Mouse (Mus musculus) urinary bladder, postnatal 4 days (tissue): Measurements from ENCODE around the gene H2-Oa.
A peak's percentile ranks its signal among the peaks of the same experiment; 100 is the strongest.

Experiments
- DNase-seq, 2 experiments: peaks; one replicate each; pipeline ENCODE4 v3.0.0; 2021 to 2022; ENCODE audit warnings: low spot score in 2 of 2

The H2-Oa gene

DNA sequence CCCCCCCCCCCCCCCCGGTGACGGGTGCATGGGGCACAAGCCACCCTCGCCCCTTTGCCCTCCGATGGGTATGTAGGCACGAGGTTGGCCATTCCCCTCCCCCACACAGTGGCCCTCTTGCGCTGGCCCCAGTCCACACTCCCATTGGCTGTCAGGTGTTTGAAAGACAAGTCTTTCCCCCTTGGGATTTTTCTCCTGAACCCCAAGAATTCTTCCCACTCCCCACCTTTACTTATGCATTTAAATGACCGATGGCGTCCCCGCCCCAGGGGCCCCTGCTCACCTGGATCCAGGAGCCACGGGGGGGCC, 29.7 kb downstream of the H2-Oa start:
- DNase-seq = no peak

DNA sequence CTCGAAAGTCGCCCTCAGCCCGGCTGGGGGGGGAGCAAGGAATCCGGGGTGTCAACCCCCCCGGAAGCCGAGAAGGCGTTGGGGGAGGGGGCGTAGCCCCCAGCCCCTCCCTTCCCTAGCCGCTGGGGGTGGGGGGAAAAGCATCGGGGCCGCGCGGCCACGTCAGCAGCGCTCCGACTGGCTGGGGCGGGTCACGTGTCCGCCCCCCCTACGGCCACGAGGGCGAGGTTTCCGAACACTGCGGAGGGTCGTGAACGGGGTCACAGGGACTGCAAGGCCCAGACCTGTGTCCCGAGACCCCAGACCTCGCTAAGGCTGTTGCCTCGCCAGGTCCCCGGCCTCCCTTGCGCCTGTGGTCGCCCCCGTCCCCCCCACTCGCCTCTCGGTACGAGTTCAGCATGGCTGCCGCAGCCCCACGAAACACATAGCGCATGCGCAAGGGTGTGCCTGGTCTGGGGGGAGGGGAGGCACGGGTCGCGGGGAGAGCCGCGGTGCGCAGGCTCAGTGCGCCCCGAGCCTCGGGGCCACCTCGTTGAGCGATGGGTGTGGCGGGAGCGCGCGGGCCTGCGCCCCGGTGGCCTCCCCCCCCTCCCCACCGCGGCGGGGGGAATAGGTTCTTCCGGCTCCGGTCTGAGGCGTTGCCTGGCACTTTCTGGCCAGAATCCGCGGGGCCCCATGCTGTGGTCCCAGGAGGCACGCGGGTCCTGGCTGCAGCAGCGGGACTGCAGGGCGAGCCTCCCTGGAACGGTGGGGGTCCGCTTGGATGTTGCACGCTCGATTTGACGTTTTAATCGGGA, 30.2 kb downstream of the H2-Oa start, which contains the start of gene Brd2:
Gene Brd2, minus strand, starts transcription at position 447 of the 797 bp plus-strand sequence.
- DNase-seq = peak; percentile 97 to 98

DNA sequence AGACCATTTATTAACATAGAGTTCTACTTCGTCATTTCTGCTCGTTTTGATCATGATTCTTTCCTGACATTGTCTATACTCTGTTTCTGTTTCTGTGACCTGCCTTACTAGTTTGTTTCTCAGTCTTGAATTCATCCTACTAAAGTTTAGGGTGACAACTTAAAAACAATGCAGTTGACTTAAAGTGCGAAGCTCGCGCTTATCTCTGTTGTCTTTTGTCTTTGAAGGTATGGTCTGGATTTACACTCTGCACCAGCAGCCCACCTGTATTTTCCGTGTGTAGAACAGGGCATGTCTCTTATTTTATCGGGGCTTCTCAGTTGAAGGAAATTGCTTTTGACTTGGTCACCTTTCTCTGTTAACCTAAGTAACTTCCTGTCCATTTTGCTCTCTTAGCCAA, 31.0 kb downstream of the H2-Oa start:
- DNase-seq = no peak

DNA sequence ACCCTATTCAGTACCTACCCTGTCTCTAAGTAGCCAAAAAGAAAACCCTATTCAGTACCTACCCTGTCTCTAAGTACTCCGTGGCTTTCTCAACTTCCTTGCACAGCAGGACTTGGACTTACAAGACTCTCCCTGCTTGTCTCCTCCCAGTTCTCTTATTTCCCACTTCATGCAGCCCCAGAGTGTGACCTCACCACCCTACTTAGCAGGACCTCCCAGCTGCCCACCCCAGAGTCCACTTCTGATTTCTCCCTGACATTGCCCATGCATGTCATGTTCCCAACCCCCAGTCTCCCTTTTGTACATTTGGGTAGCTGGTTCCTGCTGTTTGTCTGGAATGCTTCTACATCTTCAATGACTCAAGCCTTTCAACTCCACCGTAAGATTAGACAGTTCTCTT, 31.4 kb downstream of the H2-Oa start:
- DNase-seq = no peak

DNA sequence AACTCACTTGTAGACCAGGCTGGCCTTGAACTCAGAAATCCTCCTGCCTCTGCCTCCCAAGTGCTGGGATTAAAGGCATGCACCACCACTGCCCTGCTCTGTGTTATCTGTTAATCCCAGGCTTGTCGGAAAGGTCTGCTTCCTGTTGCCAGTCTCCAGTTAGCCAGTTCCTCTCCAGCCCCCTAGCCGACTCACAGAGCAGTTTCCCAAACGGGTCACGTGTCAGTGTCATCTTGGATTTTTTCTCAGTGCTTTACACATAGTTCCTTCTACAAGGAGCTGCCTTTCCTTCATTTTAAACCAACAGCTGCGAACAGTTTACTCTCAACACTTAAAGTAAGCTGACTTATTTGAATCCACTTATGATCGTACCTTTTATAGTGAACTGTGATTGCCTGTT, 32.5 kb downstream of the H2-Oa start:
- DNase-seq = no peak

DNA sequence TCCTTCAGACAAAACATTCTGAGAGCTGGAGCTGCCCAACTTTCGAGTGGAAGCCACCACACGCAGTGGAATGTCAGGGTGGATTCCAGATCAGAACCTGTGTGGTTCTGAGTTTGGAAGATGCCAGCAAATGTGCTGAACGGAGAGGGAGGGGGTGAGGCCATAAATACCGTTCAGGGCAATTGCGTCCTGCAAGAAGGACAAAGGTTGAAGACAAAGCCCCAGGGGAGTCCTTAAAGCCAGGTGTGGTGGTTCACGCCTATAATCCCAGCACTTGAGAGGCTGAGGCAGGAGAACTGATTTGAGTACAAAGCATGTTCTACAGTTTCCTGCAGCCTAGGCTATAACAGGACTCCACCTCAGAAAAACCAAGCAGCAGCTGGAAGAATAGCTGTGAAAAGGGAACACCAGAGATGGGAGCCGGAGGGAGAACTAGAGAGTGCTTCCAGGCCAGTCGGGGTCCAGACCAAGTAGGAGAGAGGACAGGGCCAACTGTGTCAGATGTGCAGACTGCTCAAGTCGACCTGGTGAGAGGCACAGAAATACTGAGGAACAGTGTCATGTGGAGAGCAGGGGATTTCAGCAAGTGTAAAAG, 34.8 kb downstream of the H2-Oa start:
- no peak for DNase-seq

DNA sequence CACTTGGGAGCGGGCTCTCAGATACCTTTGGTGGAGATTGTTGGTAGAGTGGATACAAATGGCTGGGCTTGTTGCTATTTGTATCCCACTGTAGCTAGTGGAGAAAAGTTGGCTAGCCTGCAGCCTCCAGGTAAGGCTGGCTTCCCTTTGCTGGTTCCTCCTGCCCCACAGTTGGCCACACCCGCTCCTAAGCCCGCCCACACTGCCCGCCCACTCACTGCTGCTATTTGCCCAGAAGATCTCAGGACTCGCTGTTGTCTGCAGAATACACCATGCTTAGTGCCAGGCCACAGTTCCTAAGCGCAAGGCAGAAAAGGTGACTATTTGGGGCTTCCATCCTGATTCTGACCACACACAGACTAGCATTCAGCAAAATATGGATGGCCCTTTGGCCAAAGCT, 35.3 kb downstream of the H2-Oa start:
- DNase-seq = no peak

DNA sequence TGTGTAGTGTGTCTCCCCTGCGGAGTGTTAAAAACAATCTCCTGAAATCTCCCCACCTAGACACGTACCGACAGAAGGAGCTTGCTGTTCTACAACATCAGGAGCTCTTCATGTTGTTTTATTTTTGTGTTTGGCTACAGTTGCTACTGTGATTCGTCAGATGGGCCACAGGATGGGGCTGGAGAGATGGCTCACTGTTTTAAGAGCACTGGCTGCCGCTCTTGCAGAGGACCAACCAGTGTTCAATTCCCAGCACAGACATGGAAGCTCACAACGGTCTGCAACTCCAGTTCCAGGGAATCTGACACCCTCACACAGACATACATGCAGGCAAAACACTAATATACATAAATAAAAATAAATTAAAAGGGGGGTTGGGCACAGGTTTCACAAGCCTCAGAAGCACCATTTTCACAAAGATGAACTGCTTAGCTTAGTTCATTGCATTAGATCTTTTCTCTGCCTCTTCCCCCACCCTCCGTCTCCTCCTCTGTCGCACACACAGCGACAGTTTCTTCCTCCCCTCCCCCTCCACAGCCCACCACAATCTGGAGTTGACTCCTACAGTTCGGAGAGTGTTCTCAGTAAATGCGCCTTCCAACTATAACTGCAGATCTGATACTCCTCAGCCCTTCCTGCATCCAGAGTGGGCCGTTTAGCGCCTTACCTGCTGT, 36.3 kb downstream of the H2-Oa start:
- DNase-seq = no peak

DNA sequence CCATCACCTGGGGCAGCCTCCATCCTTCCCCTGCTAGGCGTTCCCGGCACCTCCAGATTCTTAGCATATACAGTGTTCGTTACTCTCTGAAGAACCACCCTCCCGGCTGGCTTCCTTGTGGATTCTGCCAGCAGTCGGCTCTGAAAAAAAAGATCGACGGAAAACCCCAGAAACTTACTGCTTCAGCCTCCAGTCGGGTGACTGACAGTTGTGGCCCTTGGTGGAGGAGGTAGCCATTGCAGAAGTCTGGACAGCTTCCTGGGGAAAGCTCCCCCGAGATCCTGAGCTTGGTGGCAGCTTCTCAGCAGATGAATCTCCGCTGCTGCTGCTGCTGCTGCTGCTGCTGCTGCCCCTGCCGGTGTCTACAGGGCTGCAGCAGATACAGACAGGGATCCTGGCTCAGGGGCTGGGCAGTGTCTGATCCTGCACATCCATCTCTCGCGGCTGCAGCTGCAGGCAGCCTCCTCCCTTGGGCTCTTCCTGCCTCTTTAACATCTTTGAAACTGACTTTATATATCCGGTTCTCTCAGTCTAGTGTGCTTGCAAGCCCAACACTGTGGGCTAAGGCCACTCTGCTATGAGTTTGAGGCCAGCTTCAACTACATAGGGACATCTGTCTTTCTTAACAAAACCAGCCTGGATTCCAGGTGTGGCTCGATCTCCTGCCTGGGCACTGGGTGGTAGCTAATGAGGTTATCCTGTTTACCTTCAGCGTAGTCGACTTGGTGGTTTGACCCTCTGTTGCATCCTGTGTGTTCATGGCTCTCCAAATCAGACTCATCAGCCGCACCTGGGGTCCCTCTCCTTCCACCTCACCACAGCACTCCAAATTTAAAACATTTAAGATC, 37.0 kb downstream of the H2-Oa start:
- DNase-seq = no peak

DNA sequence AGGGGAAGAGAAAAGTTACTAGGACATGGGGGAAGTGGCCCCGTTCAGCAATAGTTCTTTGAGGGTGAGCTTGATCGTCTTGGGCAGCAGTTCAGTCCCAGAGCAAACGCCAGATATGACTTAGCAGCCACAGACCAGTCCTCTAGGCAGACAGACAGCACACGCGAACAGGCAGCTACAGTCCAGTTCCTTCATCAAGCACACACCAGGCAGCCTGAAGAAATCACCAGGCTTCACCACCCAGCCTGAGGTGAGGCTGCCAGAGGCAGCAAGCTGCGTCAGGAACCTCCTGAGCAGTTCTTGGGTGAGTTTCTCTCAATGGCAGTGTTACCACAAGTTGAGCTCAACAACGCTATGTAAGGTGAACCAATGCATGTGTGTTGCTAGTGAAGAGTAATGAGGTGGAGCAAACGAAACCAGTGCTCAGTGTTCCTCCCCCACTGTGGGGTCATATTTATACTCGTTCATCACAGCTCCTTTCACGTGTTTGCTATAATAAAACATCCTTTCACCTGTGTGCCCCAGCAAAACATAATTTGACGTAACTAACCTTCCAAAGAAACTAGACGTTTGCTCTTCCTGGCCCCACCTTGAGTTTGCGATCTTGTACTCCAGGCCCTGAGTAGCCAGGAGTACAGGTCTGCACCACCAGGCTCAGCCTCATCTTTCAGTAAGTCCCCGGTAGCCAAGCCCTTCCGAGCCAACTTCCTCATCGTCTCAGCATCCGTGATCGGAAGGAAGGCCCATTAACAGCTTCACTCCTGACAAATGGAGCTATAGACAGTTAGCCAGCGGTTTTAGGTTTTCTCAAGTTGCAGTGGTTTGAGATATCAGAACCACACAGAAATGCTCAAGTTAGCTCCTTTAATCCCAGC, 38.2 kb downstream of the H2-Oa start:
- DNase-seq = no peak

DNA sequence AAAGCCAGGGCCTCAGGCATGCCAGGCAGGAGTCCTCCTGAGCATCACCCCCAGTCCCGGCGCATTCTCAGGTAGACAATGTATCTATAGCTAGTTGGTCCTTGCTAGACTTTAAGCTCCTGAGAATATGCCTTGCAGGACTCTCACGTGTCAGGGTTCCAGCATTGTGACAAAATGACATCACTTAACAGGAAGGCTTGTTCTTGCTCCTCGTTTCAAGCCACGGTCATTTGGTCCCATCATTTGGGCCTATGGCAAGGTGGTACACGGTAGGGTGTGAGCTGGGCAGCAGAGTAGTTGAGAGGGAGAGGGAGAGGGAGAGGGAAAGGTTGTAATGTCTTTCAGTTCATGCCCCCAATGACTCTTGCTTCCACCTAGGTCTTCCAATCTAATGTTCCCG, 39.8 kb downstream of the H2-Oa start:
- DNase-seq = no peak

DNA sequence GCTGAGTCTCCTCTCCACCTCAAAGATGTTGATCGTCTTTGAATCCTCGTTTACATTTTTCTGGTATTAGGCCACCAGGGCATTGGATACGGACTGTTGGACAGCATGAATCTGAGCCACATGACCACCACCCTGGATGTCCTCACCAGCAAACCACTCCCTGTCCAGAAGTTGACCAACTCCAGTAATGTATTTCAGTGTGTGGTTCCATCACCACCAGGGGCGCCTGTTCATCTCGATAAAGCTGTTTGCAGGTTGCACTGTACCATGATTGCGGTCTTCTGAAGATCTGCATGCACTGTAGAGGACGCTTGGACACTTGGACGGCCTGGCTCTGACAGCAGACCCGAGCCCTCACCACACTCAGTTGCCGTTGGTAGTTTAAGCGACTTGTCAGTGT, 41.1 kb downstream of the H2-Oa start:
- DNase-seq = no peak

DNA sequence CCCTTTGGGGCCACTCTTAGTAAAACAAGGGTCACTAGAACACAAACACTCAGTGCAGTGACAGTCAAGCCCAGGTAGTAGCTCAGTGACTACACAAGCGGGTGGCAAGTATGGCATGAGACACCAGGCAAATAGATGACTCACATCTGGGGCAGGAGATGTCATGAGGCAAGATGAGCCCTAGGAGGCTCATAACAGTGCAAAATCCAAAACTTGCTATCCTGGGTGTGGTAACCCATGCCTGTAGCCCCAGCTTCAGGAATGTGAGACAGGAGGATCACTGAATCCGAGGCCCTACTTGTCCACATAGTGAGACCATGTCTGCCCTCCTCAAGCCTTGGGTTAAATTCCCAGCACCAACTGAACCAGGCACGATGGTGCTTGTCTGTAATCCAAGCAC, 42.3 kb downstream of the H2-Oa start:
- no peak for DNase-seq

DNA sequence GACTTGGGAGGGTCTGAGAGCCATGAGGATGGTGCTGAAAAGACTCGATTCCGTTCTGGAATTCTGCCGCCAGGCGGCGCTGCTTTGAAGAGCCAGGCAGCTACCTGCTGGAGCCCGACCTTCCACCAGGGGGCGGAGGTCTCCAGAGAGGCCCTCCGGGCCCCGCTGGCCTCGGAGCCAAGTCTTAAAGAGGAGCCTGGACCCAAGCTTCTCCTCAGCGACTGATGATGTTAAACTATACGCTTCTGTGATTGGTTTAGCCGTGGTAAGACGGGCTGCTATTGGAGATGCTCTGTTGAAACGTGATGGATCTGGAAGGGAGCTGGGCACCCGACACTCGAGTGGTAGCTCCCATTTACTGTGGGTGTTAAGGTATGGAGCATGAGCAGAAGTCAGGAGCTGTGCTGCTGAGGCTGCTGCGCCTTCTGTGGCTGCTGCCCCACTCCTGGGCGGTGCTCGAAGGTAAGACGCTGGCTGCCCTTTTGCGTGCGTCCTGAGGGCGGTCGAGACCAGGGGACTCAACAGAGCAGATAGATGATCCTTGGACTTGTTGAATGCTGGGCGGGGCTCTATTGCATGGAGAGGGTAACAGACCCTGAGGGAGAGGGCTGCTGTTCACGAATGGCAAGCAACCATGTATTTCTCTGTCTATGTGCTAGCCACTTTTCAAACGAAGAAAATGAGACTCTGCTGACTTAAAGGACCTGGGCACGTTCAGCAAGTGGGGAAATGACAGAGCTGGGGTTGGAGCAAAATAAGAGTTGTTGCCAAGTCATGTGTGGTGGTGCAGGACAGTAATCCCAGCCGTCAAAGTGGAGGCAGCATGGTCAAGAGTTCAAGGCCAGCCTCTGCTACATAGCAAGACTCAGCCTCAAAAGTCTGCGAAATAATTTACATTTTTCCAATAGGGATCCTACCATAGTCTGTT, 43.4 kb downstream of the H2-Oa start:
- peak; percentile 97 to 99 for DNase-seq

DNA sequence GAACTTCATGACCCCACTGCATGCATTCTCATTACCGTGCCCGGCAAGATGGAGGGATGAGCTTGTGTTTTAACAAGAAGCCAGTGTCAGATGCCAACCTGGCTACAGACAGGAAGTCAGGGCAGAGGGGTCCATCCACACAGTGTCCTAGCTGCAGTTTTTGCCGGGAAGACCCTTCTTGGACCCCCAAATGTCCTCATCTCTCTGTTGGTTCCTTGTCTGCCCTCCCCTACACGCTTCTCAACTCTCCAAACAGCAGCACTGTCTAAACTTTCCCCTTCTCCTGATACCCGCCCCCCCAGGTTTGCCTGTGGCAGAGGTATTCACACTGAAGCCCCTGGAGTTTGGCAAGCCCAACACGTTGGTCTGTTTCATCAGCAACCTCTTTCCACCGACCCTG, 45.5 kb downstream of the H2-Oa start:
- no peak for DNase-seq

DNA sequence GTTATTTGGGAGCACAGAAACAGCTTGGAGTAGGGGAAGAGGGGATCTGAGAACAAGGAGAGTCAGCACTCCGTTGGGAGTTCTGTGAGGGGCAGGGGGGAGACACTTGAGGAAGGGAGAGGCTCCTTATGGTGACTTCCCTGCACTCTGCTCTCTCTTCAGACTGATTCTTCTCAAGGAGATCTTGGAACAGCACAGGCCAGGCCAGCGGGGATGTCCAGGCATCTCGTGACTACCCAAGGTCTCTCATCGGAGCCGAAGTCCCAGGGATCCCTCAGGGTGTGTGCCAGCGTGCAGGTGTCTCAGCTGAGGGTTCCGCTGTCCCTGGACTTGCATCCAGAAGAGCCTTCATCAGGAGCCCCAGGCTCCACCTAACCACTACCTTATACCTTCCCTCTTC, 46.5 kb downstream of the H2-Oa start:
- no peak for DNase-seq

DNA sequence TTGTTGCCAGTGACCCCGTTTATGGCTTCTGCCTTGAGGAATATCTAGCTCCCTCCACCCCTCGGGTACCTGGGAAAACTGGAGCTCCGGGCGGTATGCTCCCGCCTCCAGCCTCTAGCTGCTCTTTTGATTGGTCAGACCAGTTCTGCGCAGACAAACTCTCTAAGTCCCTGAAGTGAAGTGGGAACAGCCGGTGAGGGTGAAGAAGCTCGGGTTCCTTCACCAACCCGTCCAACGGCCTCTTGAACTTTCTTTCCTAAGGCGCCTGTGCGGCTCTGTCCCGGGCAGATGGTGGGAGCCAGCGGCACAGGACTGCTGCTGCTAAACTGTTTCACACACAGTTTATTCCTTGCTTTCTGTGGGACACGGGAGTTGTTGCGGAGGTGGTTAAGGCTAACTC, 47.3 kb downstream of the H2-Oa start:
- no peak for DNase-seq

DNA sequence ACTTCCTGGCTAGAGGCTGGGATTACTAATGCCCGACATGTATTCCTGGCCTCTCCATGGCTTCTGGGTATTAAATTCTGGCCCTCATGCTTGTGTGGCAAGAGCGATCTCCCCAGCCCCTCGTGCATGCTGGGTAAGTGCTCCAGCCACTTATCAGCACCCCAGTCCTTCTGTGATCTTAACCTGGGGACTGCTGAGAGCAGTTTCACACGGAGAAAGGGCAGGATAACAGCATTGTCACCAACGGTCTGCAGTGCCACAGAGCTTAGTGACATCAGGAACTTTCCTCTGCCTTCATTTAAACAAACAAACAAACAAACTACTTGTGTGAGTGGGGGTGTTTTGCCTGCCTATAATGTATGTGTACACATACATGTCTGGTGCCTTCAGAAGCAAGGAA, 48.1 kb downstream of the H2-Oa start:
- DNase-seq = no peak

DNA sequence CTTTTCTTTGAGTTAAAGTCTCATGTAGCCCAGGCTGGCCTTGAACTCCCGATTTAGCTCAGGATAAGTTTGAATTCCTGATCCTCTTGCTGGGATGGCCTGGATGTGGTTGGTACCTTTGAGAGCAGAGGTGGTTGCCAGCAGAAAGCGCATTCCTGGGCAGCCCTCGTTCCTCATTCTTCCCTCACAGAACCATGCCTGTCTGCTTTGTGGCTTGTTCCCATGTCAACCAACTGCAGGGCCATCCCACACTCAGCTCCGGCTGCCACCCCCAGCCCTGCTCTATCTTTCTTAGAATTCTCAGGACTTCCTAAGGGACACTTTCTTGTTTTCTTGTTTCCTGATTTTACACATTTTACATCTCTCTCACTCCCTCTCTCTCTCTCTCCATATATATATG, 49.3 kb downstream of the H2-Oa start:
- DNase-seq = no peak

DNA sequence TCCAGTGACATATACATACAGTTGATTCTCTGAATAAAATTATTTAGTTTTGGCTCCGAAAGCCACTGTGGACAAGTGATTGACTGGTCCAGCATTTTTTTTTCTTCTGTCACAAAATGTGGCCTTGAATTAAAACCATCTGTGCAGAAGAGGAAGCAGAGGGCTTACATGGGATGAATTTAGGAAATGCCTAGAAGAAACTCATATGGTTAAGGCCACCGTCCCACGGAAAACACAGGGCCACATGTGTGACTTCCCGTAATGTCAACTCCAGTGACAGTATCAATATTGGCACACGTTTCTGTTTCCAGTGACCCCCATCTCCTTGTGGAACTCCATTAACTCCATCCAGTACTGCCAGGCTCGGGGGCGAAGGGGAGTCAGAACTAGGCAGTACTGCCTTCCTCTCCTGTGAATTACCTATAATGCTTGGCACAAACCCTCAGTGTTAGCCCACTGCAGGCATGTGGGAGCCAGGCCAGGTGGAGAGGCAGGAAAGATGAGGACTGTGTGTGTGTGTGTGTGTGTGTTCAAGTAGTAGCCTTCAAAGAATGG, 50.4 kb downstream of the H2-Oa start:
- DNase-seq = no peak
